Comparison of ENCODE assay signal across 9 mouse cellular contexts in genomic region chr7:144907793-144908192, GRCm38 (mm10). TPM values are rescaled to one million over a fixed set of nuclear protein-coding genes. Genes with fewer than 3 reads are reported as not detected.
DNase-seq lines count a peak whose midpoint lies in the region; ATAC-seq lines count a peak whose summit lies in the region.
"Had no signal": no experiment of that assay in that cellular context is flagged by ENCODE, and none has a peak within 500 bp of the region (broad histone marks: within the 10 kb centered on the region; RNA-seq: fewer than 3 reads in every experiment).

No protein-coding gene starts in this region.

- peaks cover 5% of the 10 kb centered on the region; the same call in 1 of the 2 replicates for H3K9me3 ChIP-seq in heart, embryonic 13.5 days
- 0 out of 2 replicates have a peak, but pooled peaks cover 3% of the 10 kb centered on the region for H3K9me3 ChIP-seq in heart, embryonic 12.5 days (replicated peaks)
- H3K9me3 ChIP-seq in intestine, embryonic 15.5 days = no peaks in the 10 kb centered on the region

- H3K27me3 ChIP-seq in heart, embryonic 13.5 days (replicated peaks) = peaks cover 11% of the 10 kb centered on the region
- H3K27me3 ChIP-seq in heart, embryonic 12.5 days (replicated peaks) = peaks cover 15% of the 10 kb centered on the region; the same call in 1 of the 2 replicates
- H3K27me3 ChIP-seq in intestine, embryonic 15.5 days (replicated peaks) = no peaks in the 10 kb centered on the region

- peak; percentile 19 to 26 for DNase-seq in B cell, adult 2 months
- DNase-seq in ZHBTc4 (ENCODE audit: low read depth, low spot score) (peak; percentile 87), liver (peak; percentile 29)
- no peak for DNase-seq in urinary bladder, postnatal 14 days (ENCODE audit: low spot score)
- no peak for DNase-seq in adrenal gland, postnatal 10 days

- 7% methylated on average over 8 of the region's 8 CpGs for WGBS in heart, embryonic 13.5 days
- WGBS in heart, embryonic 12.5 days = 6% methylated on average over 8 of the region's 8 CpGs
- 13% methylated on average over 8 of the region's 8 CpGs for WGBS in intestine, embryonic 15.5 days

- H3K4me2 ChIP-seq in heart, embryonic 13.5 days = peak overlapping the region; percentile 56; the same call in 1 of the 2 replicates
- no peak overlapping the region for H3K4me2 ChIP-seq in heart, embryonic 12.5 days
- no peak overlapping the region for H3K4me2 ChIP-seq in intestine, embryonic 15.5 days (replicated peaks)

- H3K4me1 ChIP-seq in heart, embryonic 13.5 days = peaks cover 12% of the 10 kb centered on the region
- H3K4me1 ChIP-seq in heart, embryonic 12.5 days (replicated peaks) = 0 out of 2 replicates have a peak, but pooled peaks cover 3% of the 10 kb centered on the region
- no peaks in the 10 kb centered on the region for H3K4me1 ChIP-seq in intestine, embryonic 15.5 days (replicated peaks)

- H3K36me3 ChIP-seq in heart, embryonic 13.5 days = no peaks in the 10 kb centered on the region
- no peaks in the 10 kb centered on the region for H3K36me3 ChIP-seq in heart, embryonic 12.5 days
- H3K36me3 ChIP-seq in intestine, embryonic 15.5 days = no peaks in the 10 kb centered on the region

- no peak for ATAC-seq in heart, embryonic 13.5 days (ENCODE audit: extremely low read depth, insufficient number of reproducible peaks, low FRiP score, low TSS enrichment)
- no peak for ATAC-seq in heart, embryonic 12.5 days (ENCODE audit: insufficient number of reproducible peaks, low FRiP score)
- no peak for ATAC-seq in intestine, embryonic 15.5 days

- H3K4me3 ChIP-seq in heart, embryonic 13.5 days = no peak overlapping the region
- H3K4me3 ChIP-seq in heart, embryonic 12.5 days = no peak overlapping the region
- H3K4me3 ChIP-seq in intestine, embryonic 15.5 days (replicated peaks) = no peak overlapping the region

- H3K27ac ChIP-seq in heart, embryonic 13.5 days (replicated peaks) = no peak overlapping the region
- H3K27ac ChIP-seq in heart, embryonic 12.5 days (ENCODE audit: poor library complexity, severe bottlenecking) = no peak overlapping the region
- no peak overlapping the region for H3K27ac ChIP-seq in intestine, embryonic 15.5 days

- H3K9ac ChIP-seq in heart, embryonic 13.5 days = no peak overlapping the region
- H3K9ac ChIP-seq in heart, embryonic 12.5 days = no peak overlapping the region
- H3K9ac ChIP-seq in intestine, embryonic 15.5 days = no peak overlapping the region

RNA-seq across cellular contexts. Expression of gene LTO1, which starts 7.1 kb away (rescaled TPM):
- 19.7 and 21.3 TPM in 2 replicates for polyA plus RNA-seq in heart, embryonic 13.5 days (2015; fragmentation: Nextera tagmentation; extraction: Ambion mirVana)
- 20.1 and 21.4 TPM in 2 replicates for polyA plus RNA-seq in heart, embryonic 12.5 days (2016; fragmentation: Nextera tagmentation; extraction: Ambion mirVana)
- 24.1 and 25.2 TPM in 2 replicates for polyA plus RNA-seq in intestine, embryonic 15.5 days (2015; fragmentation: Nextera tagmentation; extraction: Ambion mirVana)
- total RNA-seq in adrenal gland, postnatal 10 days (2021) = 10 to 100 TPM; 25.6 to 26.2 TPM

RNA-seq across cellular contexts. Expression of gene Fgf15, which starts 11.5 kb away (rescaled TPM):
- 0.11 TPM in 1 of 2 replicates, not detected in the other for polyA plus RNA-seq in heart, embryonic 13.5 days (2015; fragmentation: Nextera tagmentation; extraction: Ambion mirVana)
- 0.10 TPM in 1 of 2 replicates, not detected in the other for polyA plus RNA-seq in heart, embryonic 12.5 days (2016; fragmentation: Nextera tagmentation; extraction: Ambion mirVana)
- polyA plus RNA-seq in intestine, embryonic 15.5 days (2015; fragmentation: Nextera tagmentation; extraction: Ambion mirVana) = 0.23 TPM in 1 of 2 replicates, not detected in the other
- not detected for total RNA-seq in adrenal gland, postnatal 10 days (2021)
- total RNA-seq: liver, adult 2 months had no signal
- polyA plus RNA-seq: liver, adult 2 months had no signal

RNA-seq across cellular contexts. Expression of gene Ccnd1, which starts 31.9 kb away (rescaled TPM):
- 52.6 and 67.5 TPM in 2 replicates for polyA plus RNA-seq in heart, embryonic 13.5 days (2015; fragmentation: Nextera tagmentation; extraction: Ambion mirVana)
- polyA plus RNA-seq in heart, embryonic 12.5 days (2016; fragmentation: Nextera tagmentation; extraction: Ambion mirVana) = 81.2 and 89.9 TPM in 2 replicates
- polyA plus RNA-seq in intestine, embryonic 15.5 days (2015; fragmentation: Nextera tagmentation; extraction: Ambion mirVana) = 66.8 and 77.9 TPM in 2 replicates
- total RNA-seq in adrenal gland, postnatal 10 days (2021) = 10 to 100 TPM; 72.7 to 80.8 TPM

Comparison
In these comparisons a context has a peak if more than half of its experiments do, and no peak if none do; other contexts are left out.
1. DNase-seq: peak in B cell, adult 2 months (2 of 2), ZHBTc4 (single experiment) and liver (single experiment); none in urinary bladder, postnatal 14 days (single experiment) and adrenal gland, postnatal 10 days (single experiment).